Mouse (Mus musculus): Measurements from ENCODE around the gene Herc2.
"Not testable (repeated sequence)": the region's sequence is repeated elsewhere in the genome, so short reads cannot be mapped to it uniquely, and the experiment has no call there.

Gene Herc2

GRCm38 (mm10) chr7:56049831-56050321 lies at the start of gene Herc2:
Gene Herc2, plus strand, starts transcription at chr7:56050196.
- DNase-seq (ENCODE audit: low spot score in 2 of 2), result peak; percentile 95 to 96

DNA sequence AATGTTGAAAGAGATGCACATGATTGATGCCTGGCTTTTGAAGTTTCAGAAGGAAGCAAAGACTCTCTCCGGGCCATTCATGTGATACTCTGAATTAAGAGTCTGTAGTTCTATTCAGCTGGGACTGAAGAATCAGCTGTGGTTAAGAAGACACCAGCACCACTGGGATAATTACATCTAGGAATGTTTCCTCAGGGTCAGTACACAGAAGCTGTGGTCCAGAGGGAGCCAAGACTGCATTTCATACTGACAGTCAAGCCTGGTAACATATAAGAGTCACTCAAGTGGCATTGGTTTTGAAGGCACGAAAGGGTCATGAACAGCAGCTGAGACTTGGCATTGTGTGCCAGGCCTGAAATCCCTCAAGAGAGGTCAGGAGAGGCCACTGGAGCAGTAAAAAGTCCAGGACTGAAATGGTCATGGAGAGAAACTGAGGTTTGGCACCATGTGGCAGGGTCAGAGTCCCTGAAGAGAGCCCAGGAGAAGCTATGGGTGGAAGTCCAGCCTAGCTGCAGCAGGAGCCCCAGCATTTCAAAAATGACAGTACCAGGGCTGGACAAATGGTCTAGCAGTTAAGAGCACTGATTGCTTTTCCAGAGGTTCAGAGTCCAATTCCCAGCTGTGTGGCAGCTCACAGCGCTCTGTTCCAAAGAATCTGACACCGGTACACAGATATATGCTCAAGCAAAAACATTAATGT lies 39.5 kb upstream of the Herc2 start:
- DNase-seq (ENCODE audit: low spot score in 2 of 2), result no peak

- DNase-seq (ENCODE audit: low spot score in 2 of 2), result no peak
These were observed 39.0 kb upstream of the Herc2 start for GRCm38 (mm10) chr7:56011018-56011333.

- no peak for DNase-seq (ENCODE audit: low spot score in 2 of 2)
These were observed 36.6 kb upstream of the Herc2 start for GRCm38 (mm10) chr7:56013261-56014001.

DNA sequence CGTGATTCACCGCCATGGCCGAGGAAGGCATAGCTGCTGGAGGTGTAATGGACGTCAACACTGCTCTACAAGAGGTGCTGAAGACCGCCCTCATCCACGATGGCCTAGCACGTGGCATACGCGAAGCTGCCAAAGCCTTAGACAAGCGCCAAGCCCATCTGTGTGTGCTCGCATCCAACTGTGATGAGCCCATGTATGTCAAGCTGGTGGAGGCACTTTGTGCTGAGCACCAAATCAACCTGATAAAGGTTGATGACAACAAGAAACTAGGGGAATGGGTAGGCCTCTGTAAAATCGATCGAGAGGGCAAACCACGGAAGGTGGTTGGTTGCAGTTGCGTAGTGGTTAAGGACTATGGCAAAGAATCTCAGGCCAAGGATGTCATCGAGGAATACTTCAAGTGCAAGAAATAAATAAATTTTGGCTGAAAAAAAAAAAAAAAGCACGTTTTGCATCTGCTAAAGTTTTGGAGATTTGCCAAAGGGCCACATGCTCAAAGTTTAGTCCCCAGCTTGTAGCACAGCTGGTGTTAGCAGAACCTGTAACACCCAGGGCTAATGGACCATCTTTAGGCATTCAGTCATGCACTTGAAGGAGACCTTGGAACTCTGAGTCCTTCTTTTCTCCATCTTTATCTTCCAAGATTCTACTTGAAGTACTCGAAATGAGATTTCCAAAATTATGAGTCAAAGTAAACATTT lies 35.8 kb upstream of the Herc2 start:
- DNase-seq (ENCODE audit: low spot score in 2 of 2), result not testable (repeated sequence)

DNA sequence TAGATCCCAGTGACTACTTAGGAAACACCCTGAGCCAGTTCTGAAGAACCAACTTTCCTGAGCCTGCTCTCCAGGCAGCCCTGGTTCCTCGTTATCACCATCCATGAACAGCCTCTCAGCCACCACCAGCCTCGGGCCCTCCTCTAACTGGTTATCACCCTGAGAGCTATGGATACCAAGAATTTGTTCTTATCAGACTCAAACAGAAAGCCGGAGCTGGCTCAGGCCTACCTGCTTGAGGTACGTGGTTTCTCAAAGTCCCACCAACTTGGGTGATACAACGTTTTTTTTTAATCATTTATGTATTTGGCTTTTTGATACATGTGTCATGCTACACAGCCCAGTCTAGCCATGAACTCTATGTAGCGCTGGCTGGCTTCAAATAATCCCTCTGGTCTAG lies 34.8 kb upstream of the Herc2 start:
- no peak for DNase-seq (ENCODE audit: low spot score in 2 of 2)

DNA sequence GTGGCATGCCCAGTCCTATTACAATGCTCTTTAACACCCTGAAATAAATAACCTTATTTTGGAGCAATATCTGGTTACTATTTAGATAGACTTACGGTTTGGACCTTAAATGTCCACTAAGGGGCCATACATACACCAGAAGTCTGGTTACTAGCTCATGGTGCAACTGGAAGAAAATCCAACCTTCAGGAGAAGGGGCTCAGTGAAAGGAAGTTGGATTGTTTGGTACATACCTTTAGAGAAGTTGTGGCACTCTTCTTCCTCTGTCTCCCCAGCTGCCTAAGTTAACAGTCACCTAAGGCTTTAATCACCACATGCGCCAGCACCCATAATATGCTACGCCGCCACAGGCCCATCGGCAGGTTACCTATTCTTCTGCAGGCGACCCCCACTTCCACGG lies 34.2 kb upstream of the Herc2 start:
- no peak for DNase-seq (ENCODE audit: low spot score in 2 of 2)

DNA sequence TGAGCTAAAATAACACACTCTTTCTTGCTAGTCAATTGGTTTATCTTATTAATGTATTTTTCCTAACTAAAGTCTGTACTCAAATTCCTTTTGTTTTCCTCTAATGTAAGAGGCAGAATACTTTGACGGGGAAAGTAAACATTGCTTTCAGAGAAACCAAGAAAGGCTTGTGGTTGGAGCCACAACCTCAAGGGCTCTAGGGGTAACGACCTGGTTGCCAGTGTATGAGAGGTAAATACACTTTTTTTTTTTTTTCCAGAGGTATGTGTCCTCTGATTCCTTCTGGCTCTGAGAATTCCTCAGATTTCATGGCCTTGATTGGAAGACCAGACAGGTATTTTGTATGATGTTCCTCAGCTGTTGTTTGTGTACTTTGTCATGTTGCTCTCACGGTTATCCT lies 32.2 kb upstream of the Herc2 start:
- DNase-seq (ENCODE audit: low spot score in 2 of 2), result no peak

DNA sequence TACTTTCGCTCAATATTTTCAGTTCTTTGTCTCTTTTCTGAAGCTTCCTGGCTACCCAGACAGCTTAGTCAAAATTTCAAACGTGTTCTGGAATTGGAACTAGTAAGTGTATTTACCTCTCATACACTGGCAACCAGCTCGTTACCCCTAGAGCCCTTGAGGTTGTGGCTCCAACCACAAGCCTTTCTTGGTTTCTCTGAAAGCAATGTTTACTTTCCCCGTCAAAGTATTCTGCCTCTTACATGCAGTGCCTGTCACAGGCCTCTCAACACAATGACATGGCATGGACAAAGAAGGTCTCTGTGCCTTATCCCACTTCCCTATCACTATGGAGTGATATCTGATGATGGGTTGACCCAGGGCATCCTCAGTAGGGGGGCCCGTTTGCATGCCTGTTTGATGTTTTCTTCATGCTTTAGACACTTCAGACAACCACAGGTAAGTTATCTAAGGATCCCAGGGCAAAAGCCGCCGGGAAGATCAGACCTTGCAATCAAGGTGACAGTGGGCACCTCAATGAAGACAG lies 31.5 kb upstream of the Herc2 start:
- DNase-seq (ENCODE audit: low spot score in 2 of 2), result no peak

DNA sequence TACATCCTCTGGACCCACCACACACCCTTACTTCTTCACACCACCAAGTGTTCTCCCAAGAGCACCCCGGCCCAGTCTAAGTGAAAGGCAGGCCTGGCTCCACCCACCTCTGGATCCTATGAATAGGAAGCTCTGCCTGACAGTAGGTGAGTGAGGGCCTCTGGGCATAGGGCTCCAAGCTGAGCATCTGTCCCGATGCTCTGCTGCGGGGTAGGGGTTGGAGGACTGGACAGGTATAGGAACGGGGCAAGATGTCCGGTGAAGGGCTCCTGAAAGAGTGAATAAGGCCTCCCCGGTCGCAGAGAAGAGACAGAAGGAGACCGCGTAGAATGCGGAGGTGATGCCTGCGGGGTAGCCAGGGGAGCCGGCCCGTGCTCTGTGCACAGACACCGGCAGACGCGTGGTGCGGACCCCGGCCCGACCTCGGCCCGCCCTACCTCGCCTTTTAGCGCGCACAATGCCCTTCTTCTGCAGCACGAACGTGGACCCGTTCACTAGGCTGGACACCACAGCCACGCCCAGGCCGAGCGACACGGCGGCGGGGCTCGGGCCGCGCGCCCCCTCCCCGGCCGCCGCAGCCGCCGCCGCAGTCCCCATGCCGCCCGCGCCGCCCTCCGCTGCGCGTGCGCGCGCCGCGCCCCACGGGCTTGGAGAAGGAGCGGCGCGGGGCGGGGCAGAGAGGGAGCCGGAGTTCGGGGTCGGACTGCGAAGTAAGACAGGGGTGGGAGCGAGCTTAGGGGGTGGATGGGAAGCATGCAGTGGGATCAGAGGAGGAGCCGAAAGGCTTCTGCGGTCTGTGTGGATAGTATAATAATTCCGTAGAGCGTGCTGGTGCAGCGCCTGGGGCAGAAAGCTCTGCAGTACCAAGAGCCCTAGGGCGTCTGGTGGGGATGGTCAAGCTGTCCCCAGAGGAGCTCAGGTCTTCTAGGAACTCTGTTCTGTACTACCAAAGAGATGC lies 30.7 kb upstream of the Herc2 start:
- peak in 1 of 2 experiments; percentile 11 for DNase-seq (ENCODE audit: low spot score in 2 of 2)

DNA sequence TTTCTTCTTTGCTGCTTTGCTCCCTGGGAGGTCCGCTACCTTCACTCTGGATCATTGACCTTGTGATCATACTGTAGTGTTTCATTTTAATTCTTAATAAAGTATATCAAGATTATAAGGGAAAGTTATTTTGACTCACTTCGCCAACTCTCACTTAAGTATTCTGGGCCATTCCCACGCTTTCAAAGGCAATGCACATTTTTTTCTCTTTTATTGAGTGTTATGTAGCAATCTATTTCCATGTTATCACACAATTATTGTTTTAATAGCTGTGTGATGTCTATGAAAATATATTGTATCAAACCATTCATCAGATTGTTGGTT lies 30.1 kb upstream of the Herc2 start, which contains the start of gene Nipa1:
Gene Nipa1, minus strand, starts transcription at position 25 of the 324 bp plus-strand sequence.
- DNase-seq (ENCODE audit: low spot score in 2 of 2), result no peak

- no peak for DNase-seq (ENCODE audit: low spot score in 2 of 2)
These were observed 26.4 kb upstream of the Herc2 start for GRCm38 (mm10) chr7:56023586-56023985.

DNA sequence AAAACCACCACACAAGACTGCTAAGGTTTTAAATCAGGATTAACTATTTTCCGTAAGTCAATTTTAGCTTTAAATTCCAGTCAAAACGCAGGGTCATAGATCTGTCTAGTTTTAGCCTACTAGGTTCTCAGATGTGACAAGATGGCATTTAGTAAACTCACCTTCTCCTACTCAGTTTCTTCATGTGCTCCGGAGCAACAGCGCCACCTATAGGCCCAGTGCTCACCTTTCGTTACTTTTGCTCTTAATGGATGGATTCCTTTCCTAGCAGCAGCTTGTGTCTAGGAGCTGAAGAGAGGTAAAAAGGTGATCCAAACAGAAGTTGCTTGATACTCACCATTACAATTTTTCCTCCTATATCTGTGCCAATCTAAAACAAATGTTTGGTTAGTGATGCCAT lies 7.6 kb upstream of the Herc2 start:
- DNase-seq (ENCODE audit: low spot score in 2 of 2), result peak; percentile 50 to 75

DNA sequence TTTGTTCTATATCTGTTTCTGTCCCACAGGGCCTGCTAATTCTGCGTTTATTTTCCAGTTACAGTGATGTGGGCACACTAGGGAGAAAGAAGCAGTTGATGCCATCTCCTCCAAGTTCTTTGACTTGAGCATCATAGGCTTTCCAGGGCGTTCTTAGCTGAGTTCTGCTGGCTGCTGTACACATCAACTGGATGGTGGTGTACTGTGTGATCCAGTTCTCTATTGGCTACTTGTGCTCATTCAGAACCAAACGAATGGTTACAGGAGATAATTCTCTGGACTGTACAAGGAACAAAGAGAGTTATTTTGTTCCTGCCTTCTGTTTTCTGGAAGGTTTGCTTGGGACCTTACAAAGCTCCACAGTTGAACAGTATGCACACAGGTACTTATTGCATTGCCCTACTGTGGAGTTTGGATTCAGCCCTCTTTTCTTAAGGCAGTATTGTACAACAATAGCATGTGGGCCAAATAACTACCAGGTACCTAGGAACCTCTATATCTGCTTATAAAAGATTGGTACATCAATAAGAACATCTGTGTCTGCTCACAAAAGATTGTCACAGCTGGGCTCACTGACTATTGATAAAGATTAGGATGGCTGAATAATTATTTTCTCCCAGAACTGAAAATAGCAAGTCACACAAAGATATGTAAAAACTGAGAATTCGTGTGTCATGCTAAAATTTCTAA lies 6.3 kb upstream of the Herc2 start:
- no peak for DNase-seq (ENCODE audit: low spot score in 2 of 2)

DNA sequence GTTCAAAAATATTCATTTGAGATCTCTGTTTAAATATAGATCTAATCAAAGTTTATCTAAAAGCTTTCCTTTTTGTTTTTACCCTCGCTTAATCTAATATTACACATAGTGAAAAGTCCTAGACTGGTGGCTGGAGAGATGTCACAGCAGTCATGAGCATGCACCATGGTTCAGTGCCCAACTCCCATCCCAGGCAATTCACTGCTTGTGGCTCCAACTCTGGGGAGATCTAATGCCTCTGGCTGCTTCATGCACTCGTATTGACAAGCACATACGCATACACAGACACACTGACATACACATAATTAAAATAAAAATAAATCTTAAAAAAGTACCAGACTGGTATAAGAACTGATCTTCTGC lies 5.7 kb upstream of the Herc2 start:
- DNase-seq (ENCODE audit: low spot score in 2 of 2), result no peak

- no peak for DNase-seq (ENCODE audit: low spot score in 2 of 2)
These were observed 2.8 kb upstream of the Herc2 start for GRCm38 (mm10) chr7:56047178-56047577.

- DNase-seq (ENCODE audit: low spot score in 2 of 2), result peak in 1 of 2 experiments; percentile 3
These were observed 503 bp downstream of the Herc2 start for GRCm38 (mm10) chr7:56050487-56050911.

- no peak for DNase-seq (ENCODE audit: low spot score in 2 of 2)
These were observed 3.0 kb downstream of the Herc2 start for GRCm38 (mm10) chr7:56052996-56053395.

DNA sequence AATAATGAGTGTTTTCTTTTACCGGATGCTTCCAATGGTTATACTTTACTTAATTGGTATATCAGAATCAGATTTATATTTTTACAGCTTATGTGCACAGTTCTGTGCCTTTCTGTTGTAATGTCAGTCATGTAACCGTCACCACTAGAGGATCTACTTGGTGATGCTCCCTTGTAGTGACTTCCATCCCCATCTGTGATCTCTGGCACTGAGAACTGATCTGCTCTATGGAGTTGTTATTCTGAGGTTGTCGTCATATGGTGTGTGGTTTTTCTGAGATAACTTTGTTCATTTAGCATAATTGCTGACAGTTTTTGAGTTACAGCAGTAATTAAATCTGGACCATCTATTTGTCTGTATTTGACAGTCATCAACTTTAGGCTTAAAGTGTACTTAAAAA lies 5.3 kb downstream of the Herc2 start:
- no peak for DNase-seq (ENCODE audit: low spot score in 2 of 2)

DNA sequence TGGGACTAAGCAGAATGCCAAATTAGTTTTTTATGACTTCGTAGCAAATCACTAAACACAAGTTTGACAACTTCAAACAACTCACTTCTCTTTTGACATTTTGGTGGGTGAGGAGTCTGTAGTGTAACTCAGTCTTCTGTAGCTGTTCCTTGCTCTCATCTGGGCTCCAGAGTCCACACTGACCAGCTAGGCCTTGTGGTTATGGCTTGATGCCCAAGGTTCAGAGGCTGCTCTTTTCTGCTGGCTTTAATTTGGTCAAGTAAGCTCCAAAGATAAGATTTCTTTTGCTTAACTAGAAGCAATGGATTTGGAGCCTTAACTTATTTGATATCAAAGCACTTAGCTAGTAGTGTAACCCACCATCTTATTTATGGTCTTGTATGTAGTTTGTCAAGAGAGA lies 14.9 kb downstream of the Herc2 start:
- DNase-seq (ENCODE audit: low spot score in 2 of 2), result no peak

GRCm38 (mm10) chr7:56066136-56066535 lies 16.1 kb downstream of the Herc2 start:
- no peak for DNase-seq (ENCODE audit: low spot score in 2 of 2)
